Mouse (Mus musculus): Measurements from ENCODE around the gene 4921524J17Rik.

4921524J17Rik gene

GRCm38 (mm10) chr8:85432168-85433016 is at the start of gene 4921524J17Rik:
TSS of gene 4921524J17Rik (minus strand) at chr8:85432833.
- DNase-seq (ENCODE audit: low read depth, low spot score) = peak; percentile 99

- DNase-seq (ENCODE audit: low read depth, low spot score) = no peak
Measured at GRCm38 (mm10) chr8:85482427-85482826, 49.8 kb upstream of the 4921524J17Rik start.

- DNase-seq (ENCODE audit: low read depth, low spot score) = no peak
Measured at GRCm38 (mm10) chr8:85481900-85482299, 49.3 kb upstream of the 4921524J17Rik start.

GRCm38 (mm10) chr8:85479710-85480109 is 47.1 kb upstream of the 4921524J17Rik start:
- no peak for DNase-seq (ENCODE audit: low read depth, low spot score)

- DNase-seq (ENCODE audit: low read depth, low spot score) = no peak
Measured at GRCm38 (mm10) chr8:85478397-85478796, 45.8 kb upstream of the 4921524J17Rik start.

GRCm38 (mm10) chr8:85476970-85477545 is 44.4 kb upstream of the 4921524J17Rik start:
- DNase-seq (ENCODE audit: low read depth, low spot score) = no peak

- no peak for DNase-seq (ENCODE audit: low read depth, low spot score)
Measured at GRCm38 (mm10) chr8:85474924-85475323, 42.3 kb upstream of the 4921524J17Rik start.

- no peak for DNase-seq (ENCODE audit: low read depth, low spot score)
Measured at GRCm38 (mm10) chr8:85473246-85473645, 40.6 kb upstream of the 4921524J17Rik start.

GRCm38 (mm10) chr8:85472800-85473199 is 40.2 kb upstream of the 4921524J17Rik start:
- no peak for DNase-seq (ENCODE audit: low read depth, low spot score)

GRCm38 (mm10) chr8:85470753-85471152 is 38.1 kb upstream of the 4921524J17Rik start:
- no peak for DNase-seq (ENCODE audit: low read depth, low spot score)

GRCm38 (mm10) chr8:85466056-85466455 is 33.4 kb upstream of the 4921524J17Rik start:
- DNase-seq (ENCODE audit: low read depth, low spot score) = no peak

GRCm38 (mm10) chr8:85464316-85464715 is 31.7 kb upstream of the 4921524J17Rik start:
- DNase-seq (ENCODE audit: low read depth, low spot score) = no peak

- no peak for DNase-seq (ENCODE audit: low read depth, low spot score)
Measured at GRCm38 (mm10) chr8:85462441-85462840, 29.8 kb upstream of the 4921524J17Rik start.

- peak; percentile 7 for DNase-seq (ENCODE audit: low read depth, low spot score)
Measured at GRCm38 (mm10) chr8:85461377-85461776, 28.7 kb upstream of the 4921524J17Rik start.

- DNase-seq (ENCODE audit: low read depth, low spot score) = no peak
Measured at GRCm38 (mm10) chr8:85460804-85461203, 28.2 kb upstream of the 4921524J17Rik start.

GRCm38 (mm10) chr8:85459582-85459981 is 26.9 kb upstream of the 4921524J17Rik start:
- no peak for DNase-seq (ENCODE audit: low read depth, low spot score)

GRCm38 (mm10) chr8:85456536-85456935 is 23.9 kb upstream of the 4921524J17Rik start:
- peak; percentile 71 for DNase-seq (ENCODE audit: low read depth, low spot score)

- DNase-seq (ENCODE audit: low read depth, low spot score) = no peak
Measured at GRCm38 (mm10) chr8:85454750-85455149, 22.1 kb upstream of the 4921524J17Rik start.

- DNase-seq (ENCODE audit: low read depth, low spot score) = no peak
Measured at GRCm38 (mm10) chr8:85453256-85453655, 20.6 kb upstream of the 4921524J17Rik start.

GRCm38 (mm10) chr8:85452328-85452727 is 19.7 kb upstream of the 4921524J17Rik start:
- DNase-seq (ENCODE audit: low read depth, low spot score) = peak; percentile 22

- DNase-seq (ENCODE audit: low read depth, low spot score) = peak; percentile 19
Measured at GRCm38 (mm10) chr8:85450335-85450734, 17.7 kb upstream of the 4921524J17Rik start.

- DNase-seq (ENCODE audit: low read depth, low spot score) = no peak
Measured at GRCm38 (mm10) chr8:85445936-85446685, 13.5 kb upstream of the 4921524J17Rik start.

Measured in CD4-positive helper T cell, adult 2 months (primary cell).